Mouse (Mus musculus) lung, embryonic 16.5 days (tissue): ENCODE measurements at regions not wholly inside any gene's neighbourhood (a gene's known extent, or its start where the extent isn't known, plus 50 kb on each side); places are given as distances from the start of the nearest gene placed in this dataset.
A peak's percentile ranks its signal among the peaks of the same experiment; 100 is the strongest.

Experiments used
- ATAC-seq: fragments of 200-750 bp; cut with Nextera tagmentation; 2 replicates; pipeline ENCODE4 v1.8.0; 2017; ENCODE audit warnings: low read depth, mild to moderate bottlenecking, moderate library complexity
- H3K27ac ChIP-seq: fragments of 300-500 bp; sonication (generic); 2 replicates; pipeline ENCODE4 v1.5.1; 2014; ENCODE audit warnings: mild to moderate bottlenecking, control low read depth, low read length
- H3K27me3 ChIP-seq: fragments of 300-500 bp; sonication (generic); 2 replicates; pipeline ENCODE4 v1.6.1; 2014; ENCODE audit warnings: low read depth, low read length, mixed read lengths; ENCODE audit not compliant: control insufficient read depth, insufficient read depth
- H3K36me3 ChIP-seq: fragments of 300-500 bp; sonication (generic); 2 replicates; pipeline ENCODE4 v1.6.1; 2014; ENCODE audit warnings: low read length; ENCODE audit not compliant: control insufficient read depth, insufficient read depth
- H3K4me1 ChIP-seq: fragments of 300-500 bp; sonication (generic); replicated peaks from 2 replicates; pipeline ENCODE4 v1.6.1; 2014; ENCODE audit warnings: low read length, mixed read lengths; ENCODE audit not compliant: control insufficient read depth, insufficient read depth
- H3K4me2 ChIP-seq: fragments of 300-500 bp; sonication (generic); 2 replicates; pipeline ENCODE4 v1.6.1; 2014; ENCODE audit warnings: low read depth, low read length, control low read depth
- H3K4me3 ChIP-seq: fragments of 300-500 bp; sonication (generic); 2 replicates; pipeline ENCODE4 v1.5.1; 2014; ENCODE audit warnings: mild to moderate bottlenecking, low read length, control low read depth
- H3K9ac ChIP-seq: fragments of 300-500 bp; sonication (generic); 2 replicates; pipeline ENCODE4 v1.6.1; 2014; ENCODE audit warnings: low read length, control low read depth
- H3K9me3 ChIP-seq: fragments of 300-500 bp; sonication (generic); 2 replicates; pipeline ENCODE4 v1.6.1; 2016; ENCODE audit warnings: low read length; ENCODE audit not compliant: control insufficient read depth
- WGBS: fragments of 180-500 bp; shearing (Covaris S2); extraction: QIAGEN DNeasy Blood & Tissue Kit; methylation state at CpG from one replicate; pipeline ENCODE4 v1.1.7; 2014; 5-methylcytosine and 5-hydroxymethylcytosine counted together

DNA sequence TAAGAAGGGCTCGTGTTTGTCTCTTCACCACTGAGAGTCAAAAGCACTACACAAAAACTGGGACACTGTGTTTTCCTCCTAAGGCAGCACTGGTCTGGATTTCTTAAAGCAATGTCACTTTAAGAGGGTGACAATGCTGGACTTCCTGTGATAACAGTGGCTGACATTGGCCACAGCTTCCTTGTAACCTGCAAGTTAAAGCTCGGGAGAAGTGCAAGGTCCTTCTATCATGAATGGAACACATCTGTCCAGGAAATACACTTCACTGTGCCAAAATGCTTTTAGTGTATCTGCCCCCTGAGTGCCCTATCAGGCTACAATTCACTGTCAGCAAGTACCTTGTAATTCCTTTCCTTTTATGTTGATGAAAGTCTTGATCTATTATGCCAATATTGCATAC is 448.0 kb upstream of the Mef2c start:
- no peak for ATAC-seq
- Histone ChIP-seq H3K4me3 (no peak overlapping the region), H3K27ac (no peak overlapping the region), H3K4me2 (no peak overlapping the region), H3K27me3 (no peaks in the 10 kb centered on the region), H3K9me3 (no peaks in the 10 kb centered on the region), H3K4me1 (no peaks in the 10 kb centered on the region), H3K9ac (no peak overlapping the region), H3K36me3 (no peaks in the 10 kb centered on the region)
- 40% methylated on average over 2 of the region's 2 CpGs for WGBS

DNA sequence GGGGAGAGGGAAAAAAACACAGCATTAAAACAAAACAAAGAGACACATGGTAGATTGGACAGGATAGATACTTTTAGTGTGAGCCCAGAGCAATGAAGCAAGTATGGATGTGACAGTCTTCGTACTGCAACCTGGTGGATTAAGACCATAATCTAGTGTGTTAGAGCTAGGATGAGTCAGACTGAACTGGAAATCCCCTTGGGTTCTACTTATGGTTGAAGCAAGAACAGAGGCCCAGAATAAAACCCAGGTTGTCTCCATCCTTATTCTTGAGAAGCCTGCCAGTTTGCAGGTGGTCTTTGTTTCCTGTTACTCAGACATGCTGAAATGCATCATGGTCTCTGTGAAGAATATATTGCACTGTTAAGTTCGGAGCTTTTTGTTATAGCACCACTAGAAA is 447.4 kb upstream of the Mef2c start:
- no peaks in the 10 kb centered on the region for H3K4me1 ChIP-seq
- H3K27me3 ChIP-seq = no peaks in the 10 kb centered on the region
- no peak for ATAC-seq
- H3K4me2 ChIP-seq = no peak overlapping the region
- no peaks in the 10 kb centered on the region for H3K36me3 ChIP-seq
- H3K9me3 ChIP-seq = no peaks in the 10 kb centered on the region
- no peak overlapping the region for H3K4me3 ChIP-seq
- 80% methylated on average over 2 of the region's 2 CpGs for WGBS
- no peak overlapping the region for H3K9ac ChIP-seq
- no peak overlapping the region for H3K27ac ChIP-seq

DNA sequence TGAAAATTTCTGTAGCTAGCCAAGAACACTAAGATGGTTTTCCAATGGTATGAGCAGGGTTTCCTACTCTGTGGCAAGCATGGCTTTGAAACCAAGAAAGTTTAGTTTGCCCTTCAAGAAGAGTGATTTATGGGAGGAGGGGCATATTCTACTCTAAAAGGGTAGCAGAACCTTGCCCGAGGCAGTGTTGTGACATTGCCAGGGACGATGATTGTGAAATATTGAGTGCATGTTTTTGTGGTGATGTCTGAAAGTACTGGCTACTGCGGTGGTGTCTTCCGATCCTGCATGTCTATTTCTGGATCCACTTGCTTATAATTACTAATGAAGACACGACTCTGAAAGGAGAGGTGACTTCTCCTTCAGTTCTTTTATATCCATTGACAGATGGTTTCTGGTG is 439.1 kb upstream of the Mef2c start:
- Histone ChIP-seq H3K36me3 (no peaks in the 10 kb centered on the region), H3K27ac (no peak overlapping the region), H3K9me3 (no peaks in the 10 kb centered on the region), H3K4me1 (no peaks in the 10 kb centered on the region), H3K4me3 (no peak overlapping the region), H3K4me2 (no peak overlapping the region), H3K27me3 (no peaks in the 10 kb centered on the region), H3K9ac (no peak overlapping the region)
- WGBS = 47% methylated on average over 5 of the region's 5 CpGs
- ATAC-seq = no peak

DNA sequence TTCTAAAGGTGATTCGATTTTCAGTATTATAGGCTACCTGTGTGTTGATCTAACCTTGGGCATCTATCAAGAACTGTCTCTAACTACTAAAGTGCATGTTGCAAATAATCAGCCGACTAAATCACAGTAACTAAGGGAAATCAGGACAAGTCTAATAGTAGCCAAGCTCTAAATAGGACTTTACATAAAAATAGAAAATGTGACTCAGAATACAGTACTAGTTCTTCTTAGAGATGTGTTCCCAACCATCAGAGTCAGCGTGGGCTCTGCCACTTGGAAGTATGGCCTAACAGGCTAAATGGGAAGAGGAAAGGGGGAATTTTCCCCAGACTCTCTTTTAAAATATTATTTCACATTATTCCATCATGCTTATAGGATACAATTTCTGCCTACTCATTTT is 438.6 kb upstream of the Mef2c start:
- Histone ChIP-seq H3K27me3 (no peaks in the 10 kb centered on the region), H3K9me3 (no peaks in the 10 kb centered on the region), H3K4me1 (no peaks in the 10 kb centered on the region), H3K4me3 (no peak overlapping the region), H3K4me2 (no peak overlapping the region), H3K36me3 (no peaks in the 10 kb centered on the region), H3K9ac (no peak overlapping the region), H3K27ac (no peak overlapping the region)
- 89% methylated on average over 3 of the region's 3 CpGs for WGBS
- no peak for ATAC-seq

DNA sequence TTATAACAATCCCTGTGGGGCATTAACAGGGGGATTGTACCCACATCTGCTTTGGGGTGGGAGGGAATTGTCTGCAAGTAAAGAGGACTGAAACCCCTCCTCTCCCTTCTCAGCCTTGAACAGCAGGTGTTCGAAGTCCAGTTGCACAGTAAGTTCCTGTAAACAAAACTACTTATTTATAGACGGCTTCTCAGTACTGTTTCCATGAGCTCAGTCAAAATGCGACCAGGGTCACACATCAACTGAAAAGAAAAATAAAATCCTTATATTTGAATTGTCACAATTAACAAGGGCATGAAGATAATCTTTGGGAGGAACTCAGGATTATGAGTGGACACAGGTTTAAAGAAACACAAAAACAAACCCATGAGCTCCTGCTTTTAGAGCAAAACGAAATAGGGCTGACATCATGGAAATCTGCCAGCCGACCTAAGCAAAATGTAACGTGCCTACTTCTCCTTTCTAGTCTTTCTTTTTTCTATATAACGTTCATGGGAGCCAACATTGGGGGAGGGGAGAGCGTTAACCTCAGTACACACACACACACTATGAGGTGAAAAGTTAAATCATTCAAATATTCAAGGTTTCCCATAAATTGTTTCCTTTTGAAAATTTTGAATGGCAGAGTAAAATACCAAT is 437.6 kb upstream of the Mef2c start:
- no peak overlapping the region for H3K9ac ChIP-seq
- H3K4me2 ChIP-seq = no peak overlapping the region
- ATAC-seq = no peak
- WGBS = 40% methylated on average over 8 of the region's 8 CpGs
- no peak overlapping the region for H3K4me3 ChIP-seq
- no peaks in the 10 kb centered on the region for H3K4me1 ChIP-seq
- H3K36me3 ChIP-seq = no peaks in the 10 kb centered on the region
- no peaks in the 10 kb centered on the region for H3K27me3 ChIP-seq
- H3K9me3 ChIP-seq = no peaks in the 10 kb centered on the region
- H3K27ac ChIP-seq = no peak overlapping the region

GRCm38 (mm10) chr13:83067496-83067895 is 436.3 kb upstream of the Mef2c start:
- Histone ChIP-seq H3K9ac (no peak overlapping the region), H3K36me3 (no peaks in the 10 kb centered on the region), H3K4me2 (no peak overlapping the region), H3K9me3 (no peaks in the 10 kb centered on the region), H3K4me1 (no peaks in the 10 kb centered on the region), H3K27ac (no peak overlapping the region), H3K27me3 (no peaks in the 10 kb centered on the region), H3K4me3 (no peak overlapping the region)
- ATAC-seq = no peak
- WGBS = 65% methylated on average over 2 of the region's 2 CpGs

DNA sequence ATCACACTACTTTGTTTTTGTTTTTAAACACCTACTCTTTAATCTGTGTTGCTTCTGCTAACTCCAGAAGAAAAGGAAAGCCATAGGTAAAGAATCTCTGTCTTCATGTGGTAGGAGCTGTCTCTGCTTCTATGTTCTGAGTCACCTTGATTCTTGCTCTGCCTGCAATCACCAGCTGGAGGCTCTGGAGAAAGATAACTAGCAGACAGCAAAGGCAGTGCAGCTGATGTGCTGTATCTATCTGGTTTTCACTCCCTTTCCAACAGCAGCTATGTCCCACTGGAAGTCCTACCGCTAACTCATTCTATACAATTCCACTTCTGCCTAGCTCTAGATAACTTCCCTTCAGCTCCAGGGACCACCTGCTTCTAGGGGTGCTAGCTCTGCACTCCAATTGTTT is 435.2 kb upstream of the Mef2c start:
- H3K36me3 ChIP-seq = no peaks in the 10 kb centered on the region
- no peak overlapping the region for H3K27ac ChIP-seq
- H3K9ac ChIP-seq = no peak overlapping the region
- 81% methylated on average over 1 of the region's 1 CpGs for WGBS
- ATAC-seq = no peak
- no peaks in the 10 kb centered on the region for H3K9me3 ChIP-seq
- H3K4me1 ChIP-seq = no peaks in the 10 kb centered on the region
- no peak overlapping the region for H3K4me2 ChIP-seq
- H3K27me3 ChIP-seq = no peaks in the 10 kb centered on the region
- no peak overlapping the region for H3K4me3 ChIP-seq

DNA sequence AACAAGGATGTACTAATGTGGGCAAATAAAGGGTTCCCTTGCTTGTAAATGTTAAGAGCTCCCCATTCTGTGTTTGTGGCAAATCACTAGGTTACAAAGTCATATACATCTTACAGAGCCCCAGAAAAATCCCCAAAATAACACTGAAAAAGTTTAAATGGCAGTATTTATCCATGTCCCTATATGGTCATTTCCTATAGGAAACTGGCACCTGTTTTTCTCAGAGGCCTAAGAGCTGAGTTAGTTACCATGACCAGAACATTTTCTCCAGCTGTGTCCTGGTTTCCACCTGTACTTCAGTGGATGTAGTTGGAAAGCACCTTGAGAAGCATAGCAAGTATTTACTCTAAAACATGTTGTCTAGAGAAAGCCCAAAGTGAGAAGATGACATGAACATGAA is 434.5 kb upstream of the Mef2c start:
- Histone ChIP-seq H3K9me3 (no peaks in the 10 kb centered on the region), H3K4me3 (no peak overlapping the region), H3K27ac (no peak overlapping the region), H3K27me3 (no peaks in the 10 kb centered on the region), H3K36me3 (no peaks in the 10 kb centered on the region), H3K4me2 (no peak overlapping the region), H3K9ac (no peak overlapping the region), H3K4me1 (no peaks in the 10 kb centered on the region)
- no peak for ATAC-seq

DNA sequence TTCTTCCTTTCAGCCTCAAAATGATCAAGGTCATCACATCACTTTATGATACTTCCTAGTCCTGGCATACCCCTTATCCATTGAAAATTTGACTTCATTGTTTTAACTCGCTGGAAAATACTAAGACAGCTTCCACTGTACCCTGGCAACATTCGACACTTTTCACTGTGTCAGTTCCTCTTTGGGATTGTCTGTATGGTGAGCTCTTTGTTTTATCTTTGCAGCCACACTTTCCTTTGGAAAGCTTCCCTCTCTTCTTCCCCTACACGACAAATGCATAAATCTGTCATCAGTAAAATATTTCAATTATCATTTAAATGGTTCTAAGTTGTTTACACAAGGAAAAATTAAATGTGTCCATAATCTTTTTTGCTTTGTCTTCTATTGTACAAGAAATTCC is 431.8 kb upstream of the Mef2c start:
- no peaks in the 10 kb centered on the region for H3K27me3 ChIP-seq
- peak; percentile 66 for ATAC-seq
- H3K9ac ChIP-seq = no peak overlapping the region
- H3K36me3 ChIP-seq = no peaks in the 10 kb centered on the region
- H3K27ac ChIP-seq = no peak overlapping the region
- no peak overlapping the region for H3K4me3 ChIP-seq
- H3K9me3 ChIP-seq = no peaks in the 10 kb centered on the region
- no peaks in the 10 kb centered on the region for H3K4me1 ChIP-seq
- no peak overlapping the region for H3K4me2 ChIP-seq
- 24% methylated on average over 3 of the region's 3 CpGs for WGBS
